Mouse (Mus musculus) liver, adult 2 months (tissue): ENCODE results near the gene Prkch. TPM values are rescaled to one million over a fixed set of nuclear protein-coding genes. Genes with fewer than 3 reads are reported as not detected.

Experiments
- DNase-seq: peaks from one replicate; pipeline ENCODE4 v3.0.0-alpha.2; 2011; ENCODE audit warnings: low read depth, low spot score; ENCODE audit errors: extremely low read depth
- H3K27ac ChIP-seq: fragments of 200-500 bp; replicated peaks from 2 replicates; pipeline ENCODE4 v1.5.1; 2012; ENCODE audit warnings: low read depth, mild to moderate bottlenecking, control low read depth, inconsistent platforms, low read length; ENCODE audit not compliant: insufficient read depth
- H3K27me3 ChIP-seq: fragments of 200-500 bp; 2 replicates; pipeline ENCODE4 v1.6.1; 2012; ENCODE audit warnings: mild to moderate bottlenecking, moderate library complexity, low read length, inconsistent platforms; ENCODE audit not compliant: control insufficient read depth, insufficient read depth
- H3K36me3 ChIP-seq: fragments of 200-500 bp; 2 replicates; pipeline ENCODE4 v1.6.1; 2012; ENCODE audit warnings: low read length, inconsistent platforms; ENCODE audit not compliant: control insufficient read depth, insufficient read depth
- H3K4me1 ChIP-seq: fragments of 200-500 bp; 2 replicates; pipeline ENCODE4 v1.6.1; 2011; ENCODE audit warnings: low read length; ENCODE audit not compliant: control insufficient read depth, insufficient read depth
- H3K4me3 ChIP-seq: fragments of 200-500 bp; 2 replicates; pipeline ENCODE4 v1.5.1; 2011; ENCODE audit warnings: low read depth, mild to moderate bottlenecking, control low read depth, low read length, moderate library complexity; ENCODE audit not compliant: insufficient read depth
- H3K79me2 ChIP-seq: fragments of 200-500 bp; 2 replicates; pipeline ENCODE4 v1.6.1; 2012; ENCODE audit warnings: inconsistent platforms, mild to moderate bottlenecking, low read length, moderate library complexity; ENCODE audit not compliant: control insufficient read depth, insufficient read depth
- H3K9ac ChIP-seq: fragments of 200-500 bp; 2 replicates; pipeline ENCODE4 v1.6.1; 2012; ENCODE audit warnings: low read depth, mild to moderate bottlenecking, control low read depth, inconsistent platforms, low read length
- CTCF ChIP-seq: fragments of 200-500 bp; IDR thresholded peaks from 2 replicates; pipeline ENCODE4 v1.5.1; 2011; ENCODE audit warnings: low read depth, low read length, control low read depth
- POLR2A ChIP-seq: fragments of 200-500 bp; IDR thresholded peaks from 2 replicates; pipeline ENCODE4 v1.6.1; 2011; ENCODE audit warnings: low read length, control low read depth; ENCODE audit not compliant: insufficient read depth; ENCODE audit errors: extremely low read depth
- WGBS: fragments of 180-500 bp; shearing (Covaris S2); methylation state at CpG from one replicate; pipeline ENCODE4 v1.1.7; 2018; 5-methylcytosine and 5-hydroxymethylcytosine counted together
- polyA plus RNA-seq: library from polyadenylated mRNA; depleted of rRNA; stranded (reverse); fragments of >200 nt; gene quantifications from 2 replicates; pipeline ENCODE4 v1.2.3, GENCODE M21; 2012
- total RNA-seq: library from RNA; depleted of rRNA; stranded (reverse); fragments of >200 nt; gene quantifications from 2 replicates; pipeline ENCODE4 v1.2.3, GENCODE M21; 2014

The Prkch gene
- total and polyA plus RNA-seq, 2 experiments, result 1.5 to 5.3 TPM

DNA sequence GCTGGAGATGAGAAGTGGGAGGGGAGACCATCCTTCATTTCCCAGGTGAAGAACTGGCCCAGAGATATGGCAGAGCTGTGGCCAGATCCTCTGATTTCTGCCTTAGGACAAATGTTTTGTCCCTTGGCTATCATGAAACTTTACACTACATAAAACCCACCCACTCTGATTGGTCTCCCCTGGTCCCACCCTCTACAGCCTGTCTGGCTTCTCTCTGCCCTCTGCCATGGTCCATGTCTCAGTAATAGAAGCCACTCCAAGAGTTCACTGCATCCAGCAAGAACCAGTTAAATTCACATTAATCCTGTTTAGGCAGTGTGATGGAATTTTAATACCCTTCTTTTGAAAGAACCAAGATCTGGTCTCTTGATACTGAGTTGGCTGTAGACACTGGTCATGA, 158.5 kb downstream of the Prkch start:
- no peak overlapping the region for H3K27ac ChIP-seq
- H3K4me1 ChIP-seq, result no peaks in the 10 kb centered on the region
- H3K9ac ChIP-seq, result no peak overlapping the region
- H3K36me3 ChIP-seq, result no peaks in the 10 kb centered on the region
- no peak for TF ChIP-seq CTCF
- TF ChIP-seq POLR2A, result no peak
- H3K4me3 ChIP-seq, result no peak overlapping the region
- DNase-seq, result no peak
- H3K27me3 ChIP-seq, result no peaks in the 10 kb centered on the region
- no peaks in the 10 kb centered on the region for H3K79me2 ChIP-seq

- Histone ChIP-seq H3K4me3 (no peak overlapping the region), H3K79me2 (no peaks in the 10 kb centered on the region), H3K27me3 (no peaks in the 10 kb centered on the region), H3K9ac (no peak overlapping the region), H3K36me3 (no peaks in the 10 kb centered on the region), H3K4me1 (no peaks in the 10 kb centered on the region), H3K27ac (no peak overlapping the region)
- TF ChIP-seq POLR2A, result no peak
- TF ChIP-seq CTCF, result no peak
- DNase-seq, result no peak
- WGBS, result 93% methylated on average over 6 of the region's 6 CpGs
Observed at GRCm38 (mm10) chr12:73746072-73746471, 161.5 kb downstream of the Prkch start.

GRCm38 (mm10) chr12:73748373-73748772, 163.8 kb downstream of the Prkch start:
- no peak overlapping the region for H3K27ac ChIP-seq
- H3K4me1 ChIP-seq, result no peaks in the 10 kb centered on the region
- H3K36me3 ChIP-seq, result no peaks in the 10 kb centered on the region
- no peak for TF ChIP-seq POLR2A
- TF ChIP-seq CTCF, result no peak
- H3K79me2 ChIP-seq, result no peaks in the 10 kb centered on the region
- no peak for DNase-seq
- H3K27me3 ChIP-seq, result no peaks in the 10 kb centered on the region
- H3K4me3 ChIP-seq, result no peak overlapping the region
- over 99% methylated on average over 3 of the region's 3 CpGs for WGBS
- H3K9ac ChIP-seq, result no peak overlapping the region

DNA sequence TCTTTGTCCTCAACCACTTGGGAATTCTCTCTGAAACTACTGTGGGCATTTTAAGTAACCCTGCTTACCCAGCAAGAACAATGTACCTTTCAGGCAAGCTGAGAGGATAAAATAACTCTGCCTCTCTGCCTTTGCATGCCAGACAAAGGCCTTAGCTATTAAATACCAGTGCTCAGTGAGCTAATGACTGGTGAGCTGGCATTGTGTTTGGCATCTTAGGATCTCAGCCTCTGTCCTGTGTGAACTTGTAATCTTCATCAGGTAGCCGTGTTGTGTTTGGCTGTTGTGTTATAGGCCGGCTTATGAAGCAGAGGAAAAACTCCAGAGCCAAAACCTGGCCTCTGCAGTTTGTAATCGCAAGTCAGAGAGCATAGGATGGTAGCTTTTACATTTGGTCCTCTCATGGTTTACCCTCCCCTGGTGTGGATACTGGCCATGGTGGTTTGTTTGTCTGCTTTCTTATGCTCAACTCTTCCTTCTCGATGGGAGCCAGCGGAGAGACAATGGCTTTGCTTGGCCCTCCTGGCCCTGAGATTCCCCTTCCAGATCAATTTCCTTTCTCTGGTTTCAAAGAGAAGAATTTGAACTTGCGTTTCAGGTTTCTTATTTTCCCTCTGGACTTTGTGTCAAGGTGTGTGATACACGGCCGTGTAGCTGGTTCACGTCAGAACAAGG, 170.0 kb downstream of the Prkch start:
- Histone ChIP-seq H3K36me3 (no peaks in the 10 kb centered on the region), H3K4me1 (no peaks in the 10 kb centered on the region), H3K4me3 (no peak overlapping the region), H3K9ac (no peak overlapping the region), H3K27ac (no peak overlapping the region), H3K27me3 (no peaks in the 10 kb centered on the region), H3K79me2 (no peaks in the 10 kb centered on the region)
- WGBS, result 88% methylated on average over 9 of the region's 9 CpGs
- no peak for DNase-seq
- TF ChIP-seq CTCF (no peak), POLR2A (no peak)

GRCm38 (mm10) chr12:73755646-73756045, 171.1 kb downstream of the Prkch start:
- WGBS, result 95% methylated on average over 8 of the region's 8 CpGs
- Histone ChIP-seq H3K79me2 (no peaks in the 10 kb centered on the region), H3K9ac (no peak overlapping the region), H3K36me3 (no peaks in the 10 kb centered on the region), H3K4me3 (no peak overlapping the region), H3K4me1 (no peaks in the 10 kb centered on the region), H3K27me3 (no peaks in the 10 kb centered on the region), H3K27ac (no peak overlapping the region)
- no peak for DNase-seq
- TF ChIP-seq CTCF (no peak), POLR2A (no peak)

GRCm38 (mm10) chr12:73756527-73756926, 171.9 kb downstream of the Prkch start:
- TF ChIP-seq POLR2A (no peak), CTCF (no peak)
- Histone ChIP-seq H3K4me3 (no peak overlapping the region), H3K4me1 (no peaks in the 10 kb centered on the region), H3K27me3 (no peaks in the 10 kb centered on the region), H3K9ac (no peak overlapping the region), H3K36me3 (no peaks in the 10 kb centered on the region), H3K79me2 (no peaks in the 10 kb centered on the region), H3K27ac (no peak overlapping the region)
- WGBS, result 83% methylated on average over 6 of the region's 6 CpGs
- no peak for DNase-seq
